Mouse (Mus musculus) forebrain, embryonic 16.5 days (tissue): ENCODE results near the gene Cox6a1. TPM values are rescaled to one million over a fixed set of nuclear protein-coding genes. Genes with fewer than 3 reads are reported as not detected.

Experiments
- ATAC-seq: fragments of 200-750 bp; cut with Nextera tagmentation; 2 replicates; pipeline ENCODE4 v1.8.0; 2017; ENCODE audit warnings: mild to moderate bottlenecking, moderate library complexity
- H3K27ac ChIP-seq: fragments of 300-500 bp; sonication (generic); 2 replicates; pipeline ENCODE4 v1.5.1; 2014; ENCODE audit warnings: low read length, control low read depth
- H3K27me3 ChIP-seq: fragments of 300-500 bp; sonication (generic); replicated peaks from 2 replicates; pipeline ENCODE4 v1.6.1; 2014; ENCODE audit warnings: low read length; ENCODE audit not compliant: control insufficient read depth, insufficient read depth
- H3K36me3 ChIP-seq: fragments of 300-500 bp; sonication (generic); 2 replicates; pipeline ENCODE4 v1.6.1; 2014; ENCODE audit not compliant: control insufficient read depth, insufficient read depth
- H3K4me1 ChIP-seq: fragments of 300-500 bp; sonication (generic); replicated peaks from 2 replicates; pipeline ENCODE4 v1.6.1; 2014; ENCODE audit warnings: low read length; ENCODE audit not compliant: control insufficient read depth, insufficient read depth
- H3K4me2 ChIP-seq: fragments of 300-500 bp; sonication (generic); 2 replicates; pipeline ENCODE4 v1.6.1; 2014; ENCODE audit warnings: mild to moderate bottlenecking, low read length, control low read depth
- H3K4me3 ChIP-seq: fragments of 300-500 bp; sonication (generic); replicated peaks from 2 replicates; pipeline ENCODE4 v1.5.1; 2014; ENCODE audit warnings: mild to moderate bottlenecking, low read length, control low read depth
- H3K9ac ChIP-seq: fragments of 300-500 bp; sonication (generic); replicated peaks from 2 replicates; pipeline ENCODE4 v1.6.1; 2014; ENCODE audit warnings: low read depth, low read length, control low read depth
- H3K9me3 ChIP-seq: fragments of 300-500 bp; sonication (generic); 2 replicates; pipeline ENCODE4 v1.6.1; 2016; ENCODE audit warnings: low read length; ENCODE audit not compliant: control insufficient read depth
- WGBS: fragments of 180-500 bp; shearing (Covaris S2); extraction: QIAGEN DNeasy Blood & Tissue Kit; methylation state at CpG from one replicate; pipeline ENCODE4 v1.1.7; 2014; 5-methylcytosine and 5-hydroxymethylcytosine counted together
- polyA plus RNA-seq: library from polyadenylated mRNA; unstranded; fragments of >200 nt; fragmentation: Nextera tagmentation; extraction: Ambion mirVana; gene quantifications from 2 replicates; pipeline ENCODE4 v1.2.1, GENCODE M21; 2015

The Cox6a1 gene
- polyA plus RNA-seq, 1 experiment from 2014 or later = 925 TPM

GRCm38 (mm10) chr5:115374204-115374820 is 25.5 kb upstream of the Cox6a1 start:
- Histone ChIP-seq H3K9ac (peak overlapping the region; percentile 59), H3K4me1 (peaks cover 10% of the 10 kb centered on the region), H3K9me3 (no peaks in the 10 kb centered on the region), H3K27me3 (no peaks in the 10 kb centered on the region), H3K36me3 (no peaks in the 10 kb centered on the region), H3K4me2 (peak overlapping the region; percentile 62), H3K4me3 (peak overlapping the region; percentile 38), H3K27ac (0 out of 2 replicates have a peak overlapping the region, but pooled peaks have one; percentile 35)
- WGBS = 5% methylated on average over 11 of the region's 11 CpGs
- no peak for ATAC-seq

- WGBS = 4% methylated on average over 26 of the region's 26 CpGs
- H3K27ac ChIP-seq = peak overlapping the region; percentile 39
- no peaks in the 10 kb centered on the region for H3K9me3 ChIP-seq
- H3K4me2 ChIP-seq = peak overlapping the region; percentile 62
- H3K9ac ChIP-seq = peak overlapping the region; percentile 59
- no peaks in the 10 kb centered on the region for H3K27me3 ChIP-seq
- no peaks in the 10 kb centered on the region for H3K36me3 ChIP-seq
- peak; percentile 94 for ATAC-seq
- H3K4me1 ChIP-seq = peaks cover 10% of the 10 kb centered on the region
- H3K4me3 ChIP-seq = peak overlapping the region; percentile 38
Observed at GRCm38 (mm10) chr5:115373441-115374203, 24.8 kb upstream of the Cox6a1 start.

GRCm38 (mm10) chr5:115371736-115372135 is 23.0 kb upstream of the Cox6a1 start:
- Histone ChIP-seq H3K27ac (no peak overlapping the region), H3K4me2 (no peak overlapping the region), H3K4me3 (no peak overlapping the region), H3K9me3 (no peaks in the 10 kb centered on the region), H3K4me1 (peaks cover 10% of the 10 kb centered on the region), H3K9ac (no peak overlapping the region), H3K27me3 (no peaks in the 10 kb centered on the region), H3K36me3 (no peaks in the 10 kb centered on the region)
- 72% methylated on average over 9 of the region's 9 CpGs for WGBS
- no peak for ATAC-seq

GRCm38 (mm10) chr5:115364782-115365181 is 16.0 kb upstream of the Cox6a1 start:
- 94% methylated on average over 4 of the region's 4 CpGs for WGBS
- H3K9me3 ChIP-seq = no peaks in the 10 kb centered on the region
- no peaks in the 10 kb centered on the region for H3K27me3 ChIP-seq
- H3K4me2 ChIP-seq = no peak overlapping the region
- no peaks in the 10 kb centered on the region for H3K36me3 ChIP-seq
- no peak for ATAC-seq
- no peaks in the 10 kb centered on the region for H3K4me1 ChIP-seq
- H3K27ac ChIP-seq = no peak overlapping the region
- no peak overlapping the region for H3K4me3 ChIP-seq
- no peak overlapping the region for H3K9ac ChIP-seq

GRCm38 (mm10) chr5:115362819-115363714 is 14.3 kb upstream of the Cox6a1 start:
- WGBS = 27% methylated on average over 16 of the region's 19 CpGs
- Histone ChIP-seq H3K27me3 (no peaks in the 10 kb centered on the region), H3K4me1 (no peaks in the 10 kb centered on the region), H3K27ac (no peak overlapping the region), H3K36me3 (no peaks in the 10 kb centered on the region), H3K9ac (0 out of 2 replicates have a peak overlapping the region, but pooled peaks have one; percentile 32), H3K4me3 (no peak overlapping the region), H3K9me3 (no peaks in the 10 kb centered on the region), H3K4me2 (no peak overlapping the region)
- no peak for ATAC-seq

- Histone ChIP-seq H3K4me2 (no peak overlapping the region), H3K4me1 (no peaks in the 10 kb centered on the region), H3K9ac (no peak overlapping the region), H3K27me3 (no peaks in the 10 kb centered on the region), H3K4me3 (no peak overlapping the region), H3K27ac (no peak overlapping the region), H3K9me3 (no peaks in the 10 kb centered on the region), H3K36me3 (no peaks in the 10 kb centered on the region)
- no peak for ATAC-seq
- WGBS = 36% methylated on average over 7 of the region's 7 CpGs
Observed at GRCm38 (mm10) chr5:115362216-115362615, 13.4 kb upstream of the Cox6a1 start.

- 70% methylated on average over 5 of the region's 5 CpGs for WGBS
- H3K9ac ChIP-seq = no peak overlapping the region
- no peaks in the 10 kb centered on the region for H3K9me3 ChIP-seq
- H3K36me3 ChIP-seq = no peaks in the 10 kb centered on the region
- H3K27ac ChIP-seq = no peak overlapping the region
- ATAC-seq = no peak
- H3K4me3 ChIP-seq = no peak overlapping the region
- H3K4me2 ChIP-seq = no peak overlapping the region
- H3K27me3 ChIP-seq = no peaks in the 10 kb centered on the region
- H3K4me1 ChIP-seq = no peaks in the 10 kb centered on the region
Observed at GRCm38 (mm10) chr5:115359851-115360372, 11.1 kb upstream of the Cox6a1 start.

- 84% methylated on average over 8 of the region's 8 CpGs for WGBS
- Histone ChIP-seq H3K9me3 (no peaks in the 10 kb centered on the region), H3K4me3 (no peak overlapping the region), H3K36me3 (no peaks in the 10 kb centered on the region), H3K9ac (no peak overlapping the region), H3K4me1 (no peaks in the 10 kb centered on the region), H3K27me3 (no peaks in the 10 kb centered on the region), H3K27ac (no peak overlapping the region), H3K4me2 (no peak overlapping the region)
- ATAC-seq = no peak
Observed at GRCm38 (mm10) chr5:115359438-115359837, 10.7 kb upstream of the Cox6a1 start.

GRCm38 (mm10) chr5:115358872-115359271 is 10.1 kb upstream of the Cox6a1 start:
- H3K4me2 ChIP-seq = no peak overlapping the region
- no peaks in the 10 kb centered on the region for H3K36me3 ChIP-seq
- ATAC-seq = 0 out of 2 replicates have a peak, but pooled peaks have one; percentile 64
- no peaks in the 10 kb centered on the region for H3K9me3 ChIP-seq
- 5% methylated on average over 12 of the region's 12 CpGs for WGBS
- H3K27ac ChIP-seq = no peak overlapping the region
- H3K4me1 ChIP-seq = no peaks in the 10 kb centered on the region
- H3K9ac ChIP-seq = no peak overlapping the region
- H3K27me3 ChIP-seq = no peaks in the 10 kb centered on the region
- H3K4me3 ChIP-seq = no peak overlapping the region
